Mouse (Mus musculus) stomach, postnatal 0 days (tissue): Measurements from ENCODE around the gene Kirrel3. TPM values are rescaled to one million over a fixed set of nuclear protein-coding genes. Genes with fewer than 3 reads are reported as not detected.

ENCODE experiments used
- ATAC-seq: fragments of 200-750 bp; cut with Nextera tagmentation; 2 replicates; pipeline ENCODE4 v1.8.0; 2017; ENCODE audit not compliant: low FRiP score, low TSS enrichment
- DNase-seq: peaks from one replicate; pipeline ENCODE4 v3.0.0-alpha.2; 2016; ENCODE audit warnings: low spot score
- H3K27ac ChIP-seq: fragments of 300-500 bp; sonication (generic); replicated peaks from 2 replicates; pipeline ENCODE4 v1.5.1; 2014; ENCODE audit warnings: mild to moderate bottlenecking, control low read depth
- H3K27me3 ChIP-seq: fragments of 300-500 bp; sonication (generic); 2 replicates; pipeline ENCODE4 v1.6.1; 2014; ENCODE audit warnings: low read length; ENCODE audit not compliant: control insufficient read depth, insufficient read depth
- H3K36me3 ChIP-seq: fragments of 300-500 bp; sonication (generic); 2 replicates; pipeline ENCODE4 v1.6.1; 2014; ENCODE audit warnings: low read length, mixed read lengths; ENCODE audit not compliant: control insufficient read depth, insufficient read depth
- H3K4me1 ChIP-seq: fragments of 300-500 bp; sonication (generic); replicated peaks from 2 replicates; pipeline ENCODE4 v1.6.1; 2014; ENCODE audit warnings: antibody characterized with exemption; ENCODE audit not compliant: control insufficient read depth, insufficient read depth
- H3K4me2 ChIP-seq: fragments of 300-500 bp; sonication (generic); replicated peaks from 2 replicates; pipeline ENCODE4 v1.6.1; 2014; ENCODE audit warnings: low read depth, mild to moderate bottlenecking, control low read depth, moderate library complexity
- H3K4me3 ChIP-seq: fragments of 300-500 bp; sonication (generic); 2 replicates; pipeline ENCODE4 v1.5.1; 2014; ENCODE audit warnings: low read depth, low read length, control low read depth
- H3K9ac ChIP-seq: fragments of 300-500 bp; sonication (generic); 2 replicates; pipeline ENCODE4 v1.6.1; 2014; ENCODE audit warnings: mild to moderate bottlenecking, low read length, control low read depth, mixed read lengths
- H3K9me3 ChIP-seq: fragments of 300-500 bp; sonication (generic); 2 replicates; pipeline ENCODE4 v1.6.1; 2016; ENCODE audit warnings: low read length; ENCODE audit not compliant: control insufficient read depth
- CTCF ChIP-seq: IDR thresholded peaks from 2 replicates; pipeline ENCODE4 v1.5.1; 2016; ENCODE audit warnings: antibody characterized with exemption, low read depth, mild to moderate bottlenecking, moderate library complexity
- EP300 ChIP-seq: optimal IDR thresholded peaks from 2 replicates; pipeline ENCODE3; 2016; ENCODE audit warnings: antibody characterized with exemption
- WGBS: fragments of 180-500 bp; shearing (Covaris S2); extraction: QIAGEN DNeasy Blood & Tissue Kit; methylation state at CpG from one replicate; pipeline ENCODE4 v1.1.7; 2014; 5-methylcytosine and 5-hydroxymethylcytosine counted together
- polyA plus RNA-seq: library from polyadenylated mRNA; unstranded; fragments of >200 nt; fragmentation: Nextera tagmentation; extraction: Ambion mirVana; gene quantifications from 2 replicates; pipeline ENCODE4 v1.2.1, GENCODE M21; 2015

The Kirrel3 gene
- polyA plus RNA-seq, 1 experiment from 2014 or later = 1.4 TPM

DNA sequence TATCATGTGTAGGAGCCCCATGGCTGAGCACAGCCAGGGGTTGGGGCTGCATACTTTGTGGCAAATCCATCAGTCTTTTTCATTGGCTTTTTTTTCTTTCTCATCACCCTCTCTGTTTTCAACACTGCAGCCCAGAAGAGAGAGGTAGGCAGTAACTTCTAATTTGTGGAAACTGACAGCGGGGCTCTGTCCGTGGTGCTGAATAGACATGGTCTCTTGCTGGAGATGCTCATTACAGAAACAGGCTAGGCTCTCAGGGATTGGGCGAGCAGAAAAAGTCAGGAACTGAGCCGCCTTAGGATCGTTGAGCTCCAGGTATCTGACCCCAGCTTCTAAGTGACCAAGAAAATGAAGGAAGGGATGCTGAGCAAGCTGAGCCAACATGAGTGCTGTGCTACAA is 427.3 kb downstream of the Kirrel3 start:
- ATAC-seq (no peak), DNase-seq (peak; percentile 64)
- Histone ChIP-seq H3K4me3 (no peak overlapping the region), H3K9me3 (no peaks in the 10 kb centered on the region), H3K27ac (no peak overlapping the region), H3K27me3 (no peaks in the 10 kb centered on the region), H3K4me2 (no peak overlapping the region), H3K9ac (no peak overlapping the region), H3K36me3 (no peaks in the 10 kb centered on the region), H3K4me1 (no peaks in the 10 kb centered on the region)
- 3% methylated on average over 5 of the region's 5 CpGs for WGBS
- TF ChIP-seq EP300 (no peak), CTCF (no peak)

DNA sequence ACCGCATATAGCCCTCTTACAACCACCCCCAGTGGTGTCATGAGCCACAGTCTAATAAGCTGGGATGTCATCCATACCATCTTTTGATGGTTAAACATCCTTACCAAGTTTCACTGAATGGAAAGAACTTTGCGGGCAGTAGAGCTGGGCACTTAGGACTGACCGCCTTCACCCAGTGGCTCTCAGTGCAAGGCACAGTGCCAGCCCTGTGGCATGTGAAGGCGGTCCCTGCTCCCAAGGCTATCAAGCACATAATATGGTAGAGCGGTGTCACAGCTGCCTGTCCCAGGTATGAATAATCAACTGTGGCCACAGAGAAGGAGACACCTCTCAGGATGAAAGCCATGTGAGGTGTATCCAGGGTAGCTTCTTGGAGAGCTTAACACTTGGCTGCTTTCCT is 433.3 kb downstream of the Kirrel3 start:
- Histone ChIP-seq H3K27me3 (no peaks in the 10 kb centered on the region), H3K4me2 (no peak overlapping the region), H3K27ac (no peak overlapping the region), H3K9ac (no peak overlapping the region), H3K36me3 (no peaks in the 10 kb centered on the region), H3K9me3 (no peaks in the 10 kb centered on the region), H3K4me1 (no peaks in the 10 kb centered on the region), H3K4me3 (no peak overlapping the region)
- no peak for ATAC-seq
- DNase-seq = no peak
- TF ChIP-seq CTCF (no peak), EP300 (no peak)
- 95% methylated on average over 5 of the region's 5 CpGs for WGBS

DNA sequence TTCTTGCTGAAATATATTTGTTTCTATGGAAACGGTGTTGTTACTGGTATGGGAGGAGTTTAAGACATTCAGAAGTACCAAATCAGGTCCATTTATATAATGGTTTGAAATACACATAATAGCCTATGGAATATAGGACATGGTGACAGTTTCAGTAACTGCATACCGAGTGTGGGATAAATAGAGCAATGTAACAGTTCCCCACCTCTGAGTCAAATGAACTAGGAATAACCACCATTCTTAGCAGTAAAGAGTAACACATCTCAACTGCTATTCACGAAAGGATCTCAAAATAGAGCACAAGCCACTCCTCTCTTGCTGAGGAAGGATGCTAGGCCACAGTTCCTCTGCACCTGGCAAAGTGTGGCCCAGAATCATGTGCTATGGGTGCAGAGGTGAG is 434.4 kb downstream of the Kirrel3 start:
- DNase-seq = no peak
- Histone ChIP-seq H3K27me3 (no peaks in the 10 kb centered on the region), H3K4me3 (no peak overlapping the region), H3K9ac (no peak overlapping the region), H3K9me3 (no peaks in the 10 kb centered on the region), H3K27ac (no peak overlapping the region), H3K4me2 (no peak overlapping the region), H3K36me3 (no peaks in the 10 kb centered on the region), H3K4me1 (no peaks in the 10 kb centered on the region)
- TF ChIP-seq CTCF (no peak), EP300 (no peak)
- ATAC-seq = no peak
- WGBS = 76% methylated on average over 3 of the region's 3 CpGs

DNA sequence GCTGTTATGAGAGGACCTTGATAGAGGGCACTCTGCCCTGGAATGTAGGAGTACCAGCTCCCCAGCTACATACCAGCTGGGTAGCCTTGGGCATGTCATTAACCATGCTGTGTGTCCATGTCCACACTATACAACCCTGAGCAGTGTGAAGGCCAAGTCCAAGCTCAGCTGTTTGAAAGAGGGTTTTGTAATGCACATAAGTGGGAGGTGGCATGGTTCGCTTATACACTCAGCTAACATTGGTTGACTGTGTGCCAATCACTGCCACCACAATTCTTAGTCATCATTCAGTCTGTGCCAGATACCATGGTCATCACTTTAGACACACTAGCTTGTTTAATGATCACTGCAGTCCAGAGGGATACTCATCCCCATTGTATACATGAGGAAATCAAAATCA is 436.2 kb downstream of the Kirrel3 start:
- Histone ChIP-seq H3K4me1 (no peaks in the 10 kb centered on the region), H3K4me3 (no peak overlapping the region), H3K4me2 (no peak overlapping the region), H3K27me3 (no peaks in the 10 kb centered on the region), H3K27ac (no peak overlapping the region), H3K9me3 (no peaks in the 10 kb centered on the region), H3K36me3 (no peaks in the 10 kb centered on the region), H3K9ac (no peak overlapping the region)
- DNase-seq (no peak), ATAC-seq (no peak)
- TF ChIP-seq EP300 (no peak), CTCF (no peak)
- WGBS = 97% methylated on average over 1 of the region's 1 CpGs

DNA sequence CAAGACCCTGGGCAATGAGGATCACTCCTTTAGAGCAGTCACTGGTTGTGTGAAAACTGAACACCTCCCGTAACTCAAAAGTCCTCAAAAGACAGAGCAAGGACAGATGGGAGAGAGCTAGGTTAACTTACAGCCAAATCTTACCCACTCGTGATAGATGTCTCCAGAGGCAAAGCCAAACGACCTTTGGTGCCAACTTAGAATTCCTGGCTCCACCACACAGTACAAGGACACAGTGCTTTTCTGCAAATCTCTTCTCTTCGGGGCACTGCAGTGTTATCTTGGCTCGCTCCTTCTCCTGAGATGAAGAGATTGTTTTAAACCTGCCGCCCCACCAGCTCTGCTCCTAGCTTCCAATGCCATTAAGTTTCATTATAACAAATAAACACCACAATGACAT is 437.0 kb downstream of the Kirrel3 start:
- Histone ChIP-seq H3K9ac (no peak overlapping the region), H3K27me3 (no peaks in the 10 kb centered on the region), H3K4me3 (no peak overlapping the region), H3K36me3 (no peaks in the 10 kb centered on the region), H3K4me2 (no peak overlapping the region), H3K9me3 (no peaks in the 10 kb centered on the region), H3K4me1 (no peaks in the 10 kb centered on the region), H3K27ac (no peak overlapping the region)
- 70% methylated on average over 6 of the region's 6 CpGs for WGBS
- DNase-seq = no peak
- ATAC-seq = no peak
- TF ChIP-seq CTCF (no peak), EP300 (no peak)

DNA sequence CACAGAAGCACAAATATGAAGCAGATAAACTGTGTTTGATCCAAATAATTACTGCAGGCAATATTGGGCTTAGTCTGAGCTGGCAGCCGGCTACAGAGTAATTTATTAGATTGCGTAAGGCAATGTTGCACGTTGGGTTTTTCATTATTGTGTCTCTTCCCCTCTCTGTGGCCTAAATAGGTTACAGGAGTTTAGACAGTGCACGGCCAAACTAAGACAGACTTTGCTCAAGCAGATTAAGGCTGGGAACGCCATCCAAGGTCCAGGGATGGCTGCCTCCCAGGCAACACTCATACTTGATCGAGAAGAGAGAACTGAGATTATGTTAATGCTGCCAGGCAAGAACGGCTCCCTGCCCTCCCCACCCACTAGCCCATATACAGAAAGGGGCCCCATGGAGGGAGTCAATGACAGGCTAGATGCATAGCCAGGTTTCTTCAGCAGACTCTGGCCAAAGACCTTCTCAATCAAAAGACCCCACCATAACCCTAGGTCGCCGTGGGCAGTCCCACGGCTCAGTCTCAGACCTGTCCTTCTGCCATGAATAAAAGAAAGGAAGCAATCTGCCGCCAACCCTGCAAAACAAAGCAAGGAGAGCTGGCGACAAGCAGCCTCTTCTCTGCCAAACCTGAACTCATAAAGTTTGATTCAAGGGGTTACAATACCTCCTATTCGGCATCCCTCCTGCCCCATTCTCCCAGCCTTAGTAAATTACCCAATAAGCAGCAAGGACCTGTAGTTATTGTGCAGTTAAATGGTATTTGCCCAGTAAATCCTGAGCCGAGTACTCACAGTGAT is 437.6 kb downstream of the Kirrel3 start:
- 66% methylated on average over 14 of the region's 14 CpGs for WGBS
- Histone ChIP-seq H3K27ac (no peak overlapping the region), H3K4me1 (no peaks in the 10 kb centered on the region), H3K4me3 (no peak overlapping the region), H3K4me2 (no peak overlapping the region), H3K27me3 (no peaks in the 10 kb centered on the region), H3K9me3 (no peaks in the 10 kb centered on the region), H3K9ac (no peak overlapping the region), H3K36me3 (no peaks in the 10 kb centered on the region)
- no peak for TF ChIP-seq CTCF
- DNase-seq = no peak
- no peak for ATAC-seq
